Mouse (Mus musculus) lung, postnatal 0 days (tissue): ENCODE data around the gene Terf2.

ENCODE experiments used
- CTCF ChIP-seq: IDR thresholded peaks from 2 replicates; pipeline ENCODE4 v1.5.1; 2016; ENCODE audit warnings: antibody characterized with exemption, mild to moderate bottlenecking
- EP300 ChIP-seq: IDR thresholded peaks from 2 replicates; pipeline ENCODE4 v1.6.1; 2016; ENCODE audit warnings: antibody characterized with exemption, mild to moderate bottlenecking, control low read depth

GRCm38 (mm10) chr8:107023479-107023878 lies 72.9 kb downstream of the Terf2 start:
- TF ChIP-seq CTCF, result no peak
- no peak for TF ChIP-seq EP300
